Mouse (Mus musculus) erythroblast, embryonic 14.5 days (primary cell): Measurements from ENCODE around the gene Nrxn3. TPM values are rescaled to one million over a fixed set of nuclear protein-coding genes. Genes with fewer than 3 reads are reported as not detected.

Experiments used
- H3K27me3 ChIP-seq: 2 replicates; pipeline ENCODE4 v1.6.1; 2012; ENCODE audit warnings: inconsistent platforms; ENCODE audit not compliant: control insufficient read depth
- H3K36me3 ChIP-seq: 2 replicates; pipeline ENCODE4 v1.6.1; 2012; ENCODE audit warnings: mild to moderate bottlenecking, inconsistent platforms; ENCODE audit not compliant: control insufficient read depth
- H3K4me1 ChIP-seq: 2 replicates; pipeline ENCODE4 v1.6.1; 2012; ENCODE audit warnings: inconsistent platforms; ENCODE audit not compliant: control insufficient read depth
- H3K4me3 ChIP-seq: replicated peaks from 2 replicates; pipeline ENCODE3; 2012; ENCODE audit warnings: moderate library complexity, mild to moderate bottlenecking, inconsistent platforms
- H3K9me3 ChIP-seq: 2 replicates; pipeline ENCODE4 v1.6.1; 2012; ENCODE audit warnings: low read length, inconsistent platforms, mixed read lengths; ENCODE audit not compliant: control insufficient read depth
- GATA1 ChIP-seq: IDR thresholded peaks from 2 replicates; pipeline ENCODE4 v1.6.1; 2012; ENCODE audit warnings: low read length, inconsistent platforms, mixed read lengths
- TAL1 ChIP-seq: IDR thresholded peaks from 3 replicates; pipeline ENCODE4 v1.6.1; 2012; ENCODE audit warnings: low read length, inconsistent platforms, mixed read lengths
- polyA plus RNA-seq: library from polyadenylated mRNA; stranded (reverse); fragments of >175 nt; gene quantifications from 2 replicates; pipeline ENCODE4 v1.2.3, GENCODE M21; 2012

Nrxn3 gene
- polyA plus RNA-seq, 1 experiment, result not detected

GRCm38 (mm10) chr12:89049279-89049678, 326.6 kb downstream of the Nrxn3 start:
- no peak overlapping the region for H3K4me3 ChIP-seq
- H3K27me3 ChIP-seq, result no peaks in the 10 kb centered on the region
- no peaks in the 10 kb centered on the region for H3K9me3 ChIP-seq
- no peaks in the 10 kb centered on the region for H3K4me1 ChIP-seq
- H3K36me3 ChIP-seq, result no peaks in the 10 kb centered on the region
- TF ChIP-seq GATA1 (no peak), TAL1 (no peak)

GRCm38 (mm10) chr12:89049686-89050085, 327.0 kb downstream of the Nrxn3 start:
- Histone ChIP-seq H3K27me3 (no peaks in the 10 kb centered on the region), H3K4me1 (no peaks in the 10 kb centered on the region), H3K36me3 (no peaks in the 10 kb centered on the region), H3K4me3 (no peak overlapping the region), H3K9me3 (no peaks in the 10 kb centered on the region)
- TF ChIP-seq GATA1, result no peak
- no peak for TF ChIP-seq TAL1

DNA sequence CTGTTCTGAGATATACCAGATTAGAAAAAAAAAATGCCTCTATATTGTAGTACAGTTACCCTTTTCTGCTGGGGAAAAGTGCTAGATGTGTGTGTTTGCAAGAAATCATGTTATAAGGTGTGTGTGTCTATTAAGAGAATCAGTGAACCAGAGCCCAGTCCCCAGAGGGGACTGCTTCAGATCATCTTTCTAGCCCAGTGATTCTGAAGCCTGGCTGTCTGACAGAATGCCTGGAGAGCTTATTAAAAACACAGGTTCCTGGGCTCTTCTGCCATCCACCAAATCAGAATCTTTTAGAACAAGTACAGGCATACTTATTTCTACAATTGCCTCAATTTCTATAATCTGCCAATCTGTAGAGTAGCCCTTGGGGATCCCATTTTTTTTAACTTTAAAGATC, 349.8 kb downstream of the Nrxn3 start:
- Histone ChIP-seq H3K4me3 (no peak overlapping the region), H3K36me3 (no peaks in the 10 kb centered on the region), H3K4me1 (no peaks in the 10 kb centered on the region), H3K9me3 (0 out of 2 replicates have a peak, but pooled peaks cover 4% of the 10 kb centered on the region), H3K27me3 (no peaks in the 10 kb centered on the region)
- TF ChIP-seq GATA1 (no peak), TAL1 (no peak)

- Histone ChIP-seq H3K36me3 (no peaks in the 10 kb centered on the region), H3K27me3 (no peaks in the 10 kb centered on the region), H3K4me1 (no peaks in the 10 kb centered on the region), H3K4me3 (no peak overlapping the region), H3K9me3 (0 out of 2 replicates have a peak, but pooled peaks cover 4% of the 10 kb centered on the region)
- no peak for TF ChIP-seq TAL1
- TF ChIP-seq GATA1, result no peak
These were observed 350.6 kb downstream of the Nrxn3 start for GRCm38 (mm10) chr12:89073167-89073743.

DNA sequence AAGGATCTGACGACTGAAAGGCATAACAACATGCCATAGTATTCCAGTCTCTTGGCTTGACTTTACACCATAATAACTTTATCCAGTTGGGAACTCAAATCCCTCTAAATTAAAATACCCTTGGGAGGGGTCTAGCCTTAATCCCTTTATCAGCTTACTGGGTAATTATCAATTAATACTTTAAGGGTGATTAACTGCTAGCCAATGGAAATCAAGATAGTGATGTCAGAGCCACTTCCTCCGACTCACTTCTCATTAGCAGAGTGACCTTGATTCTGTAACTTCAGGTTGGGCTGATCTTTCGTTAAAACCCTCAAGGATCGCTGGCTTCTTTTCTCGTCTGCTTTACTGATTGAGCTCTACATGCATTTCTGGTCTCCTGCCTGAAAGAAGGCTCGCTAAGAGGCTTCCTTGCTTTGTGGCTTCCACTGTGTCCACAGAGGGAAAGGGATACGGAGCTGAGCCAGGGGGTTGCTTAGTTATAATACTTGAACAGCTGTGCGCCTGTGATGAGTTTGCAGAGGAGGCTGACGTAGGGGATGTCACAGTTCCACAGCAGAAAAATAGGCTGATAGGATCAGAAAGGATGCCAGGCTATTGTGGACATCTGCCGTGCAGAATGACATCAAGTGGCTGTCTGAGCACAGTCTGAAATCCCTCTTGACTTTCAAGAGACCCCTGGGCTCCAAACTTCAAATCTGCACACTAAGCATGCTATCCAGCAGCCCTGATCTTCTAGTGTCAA, 352.0 kb downstream of the Nrxn3 start:
- Histone ChIP-seq H3K9me3 (0 out of 2 replicates have a peak, but pooled peaks cover 2% of the 10 kb centered on the region), H3K4me1 (no peaks in the 10 kb centered on the region), H3K4me3 (no peak overlapping the region), H3K36me3 (no peaks in the 10 kb centered on the region), H3K27me3 (no peaks in the 10 kb centered on the region)
- no peak for TF ChIP-seq GATA1
- no peak for TF ChIP-seq TAL1

- Histone ChIP-seq H3K4me1 (no peaks in the 10 kb centered on the region), H3K36me3 (no peaks in the 10 kb centered on the region), H3K4me3 (no peak overlapping the region), H3K9me3 (no peaks in the 10 kb centered on the region), H3K27me3 (no peaks in the 10 kb centered on the region)
- TF ChIP-seq TAL1 (no peak), GATA1 (no peak)
These were observed 371.3 kb downstream of the Nrxn3 start for GRCm38 (mm10) chr12:89093806-89094479.

- no peak for TF ChIP-seq GATA1
- TF ChIP-seq TAL1, result no peak
- Histone ChIP-seq H3K9me3 (no peaks in the 10 kb centered on the region), H3K4me3 (no peak overlapping the region)
These were observed 374.9 kb downstream of the Nrxn3 start for GRCm38 (mm10) chr12:89097561-89097960.

GRCm38 (mm10) chr12:89106029-89106733, 383.5 kb downstream of the Nrxn3 start:
- H3K4me3 ChIP-seq, result no peak overlapping the region

More at GRCm38 (mm10) chr12:89097561-89097960, 374.9 kb downstream of the Nrxn3 start:
- H3K4me1 ChIP-seq, result no peaks in the 10 kb centered on the region
- no peaks in the 10 kb centered on the region for H3K27me3 ChIP-seq
- H3K36me3 ChIP-seq, result no peaks in the 10 kb centered on the region

More at GRCm38 (mm10) chr12:89106029-89106733, 383.5 kb downstream of the Nrxn3 start:
- Histone ChIP-seq H3K27me3 (no peaks in the 10 kb centered on the region), H3K4me1 (no peaks in the 10 kb centered on the region), H3K36me3 (no peaks in the 10 kb centered on the region), H3K9me3 (no peaks in the 10 kb centered on the region)
- TF ChIP-seq GATA1 (no peak), TAL1 (no peak)
